23 mouse cellular contexts compared by ENCODE assay signal in genomic region chr15:43625021-43625510, GRCm38 (mm10).
DNase-seq lines count a peak whose midpoint lies in the region; TF ChIP-seq lines count a peak whose summit lies in the region.
"Had no signal": no experiment of that assay in that cellular context is flagged by ENCODE, and none has a peak within 500 bp of the region (broad histone marks: within the 10 kb centered on the region; RNA-seq: fewer than 3 reads in every experiment).

No protein-coding gene starts in this region.

- TF ChIP-seq CTCF in embryonic fibroblast, embryonic 13.5 days (IDR thresholded peaks at IDR 0.05; ENCODE audit: borderline replicate concordance, insufficient read depth, low read length), result no peak

- intact Hi-C loops in heart, postnatal 10 days (cut with DNase I), result no loop called here

- no peaks in the 10 kb centered on the region for H3K4me1 ChIP-seq in embryonic fibroblast, embryonic 13.5 days (ENCODE audit: control insufficient read depth, insufficient read depth, low read length)
- H3K4me1 ChIP-seq: embryonic facial prominence, embryonic 13.5 days; forebrain, embryonic 10.5 days; heart, embryonic 12.5 days; heart, embryonic 15.5 days had no signal

- peak; percentile 39 for DNase-seq in heart, adult 11 months
- no peak for DNase-seq in heart, postnatal 10 days
- DNase-seq in NIH3T3 (ENCODE audit: low read depth), result peak; percentile 17
- DNase-seq in cerebellum, adult 9-11 months, result no peak
- no peak for DNase-seq in adrenal gland, postnatal 25 days
- no peak for DNase-seq in right cerebral cortex, postnatal 10 days (ENCODE audit: low spot score in 2 of 2)
- DNase-seq: cerebellum, adult 11-12 months; cerebellum, adult 9-10 months; cerebellum, postnatal 25 days; forebrain, postnatal 0 days; gastrocnemius, adult 2 months; gastrocnemius, postnatal 14 days; heart, postnatal 14 days; heart, postnatal 4 days; kidney, adult 18-20 months had no signal

- H3K27ac ChIP-seq in embryonic fibroblast, embryonic 13.5 days (ENCODE audit: insufficient read depth, low read length), result peak overlapping the region; percentile 98
- H3K27ac ChIP-seq: embryonic facial prominence, embryonic 13.5 days; forebrain, embryonic 10.5 days; gastrocnemius, adult 2 months; heart, embryonic 15.5 days; hindbrain, embryonic 14.5 days; hindbrain, postnatal 0 days had no signal

- no peak overlapping the region for H3K4me3 ChIP-seq in embryonic fibroblast, embryonic 13.5 days (ENCODE audit: insufficient read depth, low read length)
- H3K4me3 ChIP-seq: embryonic facial prominence, embryonic 13.5 days; erythroblast, embryonic 14.5 days; forebrain, embryonic 10.5 days; gastrocnemius, adult 2 months; heart, embryonic 12.5 days; heart, embryonic 15.5 days had no signal

- TF ChIP-seq POLR2A in embryonic fibroblast, embryonic 13.5 days (IDR thresholded peaks at IDR 0.05; ENCODE audit: low read depth, low read length), result no peak

Comparison
In these comparisons a context has a peak if more than half of its experiments do, and no peak if none do; other contexts are left out.
1. DNase-seq: peak in heart, adult 11 months (single experiment) and NIH3T3 (single experiment); none in heart, postnatal 10 days (0 of 2), cerebellum, adult 9-11 months (single experiment), adrenal gland, postnatal 25 days (single experiment) and right cerebral cortex, postnatal 10 days (0 of 2).